Mouse (Mus musculus) CD4-positive, CD25-positive, alpha-beta regulatory T cell (primary cell): Measurements from ENCODE around the gene Mob2. TPM values are rescaled to one million over a fixed set of nuclear protein-coding genes. Genes with fewer than 3 reads are reported as not detected.

Source experiments
- polyA plus RNA-seq: library from polyadenylated mRNA; unstranded; fragments of 100-300 nt; shearing (Covaris generic); gene quantifications from one replicate; pipeline ENCODE4 v1.2.1, GENCODE M21; 2017

Gene Mob2
- 76.0 TPM for polyA plus RNA-seq

DNA sequence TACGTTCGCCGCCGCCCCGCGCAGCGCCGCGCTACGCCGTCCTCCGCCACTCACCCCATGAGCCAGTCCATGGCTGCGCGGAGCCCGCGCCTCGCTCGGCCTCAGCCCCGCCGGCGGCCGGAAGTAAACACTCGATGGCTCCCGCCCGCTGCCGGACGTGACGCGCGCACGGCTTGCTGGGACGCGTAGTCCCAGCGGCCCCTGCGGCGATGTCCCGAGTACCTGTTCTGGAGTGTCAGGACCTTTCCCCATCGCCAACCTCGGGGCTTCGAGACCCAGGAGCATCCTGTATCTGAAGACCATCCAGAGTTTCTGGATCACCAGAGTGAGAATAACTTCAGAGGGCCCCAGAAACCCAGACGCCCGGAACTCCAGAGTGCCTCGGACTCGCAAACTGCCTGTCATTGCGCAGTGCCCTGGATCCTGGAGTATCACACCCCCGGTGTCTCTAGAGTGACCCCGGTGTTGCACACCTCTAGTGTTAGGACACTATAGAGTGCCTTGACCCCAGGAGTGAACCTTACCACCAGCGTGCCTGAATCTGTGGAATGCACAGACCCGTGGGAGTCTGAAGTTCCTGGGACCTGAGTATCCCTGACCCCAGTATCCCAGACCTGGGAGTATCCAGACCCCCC is at the start of gene Mob2:
Gene Mob2 (minus strand): TSS at position 135 of the 635 bp plus-strand sequence.

DNA sequence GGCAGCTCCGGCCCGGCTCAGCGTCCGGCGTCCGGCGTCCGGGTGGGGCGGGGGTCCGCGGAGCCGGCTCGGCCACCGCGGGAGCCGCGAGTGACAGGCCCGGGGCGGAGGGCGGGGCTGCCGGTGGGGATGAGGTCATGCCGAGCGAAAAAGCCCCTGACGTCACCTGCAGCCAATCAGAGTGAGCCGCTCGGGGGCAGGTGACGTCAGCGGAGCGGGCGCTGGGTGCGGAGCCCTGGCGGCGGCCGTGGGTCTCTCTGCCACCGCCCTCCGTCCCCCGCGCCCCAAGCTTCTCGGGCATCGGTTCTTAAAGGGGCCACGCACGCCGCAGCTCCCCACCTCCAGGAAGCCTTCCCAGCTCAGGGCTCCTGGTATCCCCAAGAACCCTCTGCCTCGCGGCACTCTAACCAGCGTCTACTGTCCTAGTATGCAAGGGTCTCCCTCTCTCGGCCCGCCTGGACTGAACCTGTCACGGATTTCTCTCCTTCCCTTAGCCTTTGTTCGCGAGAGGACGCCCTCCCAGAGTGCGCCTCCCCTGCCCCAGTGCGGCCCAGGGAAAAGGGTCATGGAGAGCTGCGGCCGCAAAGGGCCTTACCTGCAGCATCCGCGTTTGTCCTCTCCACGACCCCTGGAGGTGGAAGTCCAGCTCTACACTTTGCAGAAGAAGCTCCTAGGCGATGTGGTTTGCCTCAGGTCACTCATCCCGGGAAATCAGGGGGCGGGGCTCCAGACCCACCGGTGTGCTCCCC is 34.5 kb upstream of the Mob2 start, which contains the start of gene Dusp8:
Gene Dusp8 (minus strand): TSS at position 661 of the 749 bp plus-strand sequence.

Other genes starting within 250 kb of the Mob2 start
- gene Muc5b, start 222.0 kb downstream of the Mob2 start, polyA plus RNA-seq = 0.01 TPM
- 43.6 TPM for gene Tollip, start 142.6 kb downstream of the Mob2 start, polyA plus RNA-seq
- 0.50 TPM for gene Brsk2, start 111.3 kb downstream of the Mob2 start, polyA plus RNA-seq
- not detected for gene Dusp8, start 34.8 kb upstream of the Mob2 start, polyA plus RNA-seq
- not detected for gene Gm45618, start 59.7 kb upstream of the Mob2 start, polyA plus RNA-seq
- gene Gm39115, start 75.0 kb upstream of the Mob2 start, polyA plus RNA-seq = not detected
- not detected for gene Gm45337, start 83.5 kb upstream of the Mob2 start, polyA plus RNA-seq
- gene Gm29735, start 96.0 kb upstream of the Mob2 start, polyA plus RNA-seq = not detected
- not detected for gene Gm4553, start 104.7 kb upstream of the Mob2 start, polyA plus RNA-seq
- not detected for gene Krtap5-2, start 114.9 kb upstream of the Mob2 start, polyA plus RNA-seq
- gene Gm10153, start 129.3 kb upstream of the Mob2 start, polyA plus RNA-seq = not detected
- not detected for gene Krtap5-3, start 140.3 kb upstream of the Mob2 start, polyA plus RNA-seq
- gene Gm7579, start 150.8 kb upstream of the Mob2 start, polyA plus RNA-seq = not detected
- not detected for gene Krtap5-5, start 168.9 kb upstream of the Mob2 start, polyA plus RNA-seq
- not detected for gene Gm40460, start 180.0 kb upstream of the Mob2 start, polyA plus RNA-seq
- gene Gm2431, start 197.3 kb upstream of the Mob2 start, polyA plus RNA-seq = not detected
- not detected for gene Gm4559, start 213.3 kb upstream of the Mob2 start, polyA plus RNA-seq
- not detected for gene Krtap5-1, start 236.1 kb upstream of the Mob2 start, polyA plus RNA-seq
- not detected for gene Krtap5-4, start 242.5 kb upstream of the Mob2 start, polyA plus RNA-seq